Comparison of ENCODE assay signal across 15 mouse cellular contexts in the genomic region with DNA sequence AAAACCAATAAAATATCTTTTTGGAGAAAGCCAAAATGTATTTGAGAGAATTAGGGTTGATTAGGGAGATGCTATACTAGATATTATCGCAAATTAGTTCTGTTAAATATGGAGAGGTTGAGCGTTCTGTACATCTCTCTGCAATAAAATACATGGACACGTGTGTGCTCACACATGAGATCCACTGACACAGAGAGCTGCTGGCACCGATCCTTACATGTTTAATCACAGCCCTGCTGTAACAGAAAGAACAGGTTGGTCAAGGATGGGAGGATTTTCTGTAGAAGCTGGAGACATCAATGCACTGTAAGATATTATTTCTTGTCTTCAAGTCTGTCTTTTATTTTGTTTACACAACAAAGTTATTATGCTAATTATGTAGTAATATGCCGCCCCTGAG.
DNase-seq lines count a peak whose midpoint lies in the region; ATAC-seq and TF ChIP-seq lines count a peak whose summit lies in the region.
"Had no signal": no experiment of that assay in that cellular context is flagged by ENCODE, and none has a peak within 500 bp of the region (broad histone marks: within the 10 kb centered on the region; RNA-seq: fewer than 3 reads in every experiment).

No protein-coding gene starts in this region.

- no peak overlapping the region for H3K9ac ChIP-seq in hindbrain, embryonic 11.5 days (ENCODE audit: low read depth, low read length)
- peak overlapping the region; percentile 18; the same call in 1 of the 2 replicates for H3K9ac ChIP-seq in hindbrain, embryonic 14.5 days
- no peak overlapping the region for H3K9ac ChIP-seq in hindbrain, embryonic 16.5 days (ENCODE audit: low read depth, low read length)
- H3K9ac ChIP-seq in midbrain, postnatal 0 days (replicated peaks; ENCODE audit: low read length, poor library complexity, severe bottlenecking), result no peak overlapping the region
- H3K9ac ChIP-seq: embryonic facial prominence, embryonic 15.5 days; kidney, embryonic 15.5 days; limb, embryonic 13.5 days; liver, embryonic 12.5 days had no signal

- H3K4me3 ChIP-seq in hindbrain, embryonic 10.5 days, result no peak overlapping the region
- no peak overlapping the region for H3K4me3 ChIP-seq in hindbrain, embryonic 11.5 days (ENCODE audit: low read depth, low read length)
- H3K4me3 ChIP-seq in hindbrain, embryonic 14.5 days (replicated peaks; ENCODE audit: low read length), result no peak overlapping the region
- no peak overlapping the region for H3K4me3 ChIP-seq in hindbrain, embryonic 16.5 days (ENCODE audit: low read length)
- H3K4me3 ChIP-seq in midbrain, postnatal 0 days (ENCODE audit: low read depth, low read length), result no peak overlapping the region
- H3K4me3 ChIP-seq: kidney, embryonic 15.5 days; liver, embryonic 12.5 days had no signal

- TF ChIP-seq CTCF in midbrain, postnatal 0 days (IDR thresholded peaks at IDR 0.05), result no peak

- no peak for DNase-seq in hindbrain, embryonic 10.5 days (ENCODE audit: low spot score)
- DNase-seq in hindbrain, embryonic 11.5 days (ENCODE audit: low spot score), result no peak
- no peak for DNase-seq in hindbrain, embryonic 14.5 days (ENCODE audit: low spot score)
- DNase-seq in midbrain, postnatal 0 days (ENCODE audit: low spot score), result no peak
- no peak for DNase-seq in heart, adult 8-10 months (ENCODE audit: low spot score)
- no peak for DNase-seq in testis, postnatal 10 days (ENCODE audit: low spot score)
- DNase-seq: lung, adult 18-20 months; thymus, postnatal 36 days had no signal

- H3K36me3 ChIP-seq in hindbrain, embryonic 10.5 days, result no peaks in the 10 kb centered on the region
- no peaks in the 10 kb centered on the region for H3K36me3 ChIP-seq in hindbrain, embryonic 11.5 days (ENCODE audit: control insufficient read depth, insufficient read depth, low read length)
- H3K36me3 ChIP-seq in hindbrain, embryonic 14.5 days (replicated peaks; ENCODE audit: control insufficient read depth, insufficient read depth), result no peaks in the 10 kb centered on the region
- H3K36me3 ChIP-seq in hindbrain, embryonic 16.5 days (ENCODE audit: control insufficient read depth, insufficient read depth, low read length), result no peaks in the 10 kb centered on the region
- no peaks in the 10 kb centered on the region for H3K36me3 ChIP-seq in midbrain, postnatal 0 days (ENCODE audit: insufficient read depth, low read length)
- H3K36me3 ChIP-seq: embryonic facial prominence, embryonic 15.5 days; heart, embryonic 10.5 days; kidney, embryonic 15.5 days; limb, embryonic 13.5 days; liver, embryonic 12.5 days had no signal

- H3K4me1 ChIP-seq in hindbrain, embryonic 10.5 days (replicated peaks), result peaks cover 29% of the 10 kb centered on the region
- no peaks in the 10 kb centered on the region for H3K4me1 ChIP-seq in hindbrain, embryonic 11.5 days (replicated peaks; ENCODE audit: control insufficient read depth, insufficient read depth, low read length)
- peaks cover 42% of the 10 kb centered on the region for H3K4me1 ChIP-seq in hindbrain, embryonic 14.5 days (replicated peaks; ENCODE audit: control insufficient read depth, insufficient read depth, low read length)
- 0 out of 2 replicates have a peak, but pooled peaks cover 2% of the 10 kb centered on the region for H3K4me1 ChIP-seq in hindbrain, embryonic 16.5 days (ENCODE audit: control insufficient read depth, insufficient read depth, low read depth, low read length)
- H3K4me1 ChIP-seq in midbrain, postnatal 0 days (ENCODE audit: insufficient read depth, low read length), result no peaks in the 10 kb centered on the region
- H3K4me1 ChIP-seq: embryonic facial prominence, embryonic 15.5 days; liver, embryonic 12.5 days had no signal

- no peak for ATAC-seq in hindbrain, embryonic 11.5 days (ENCODE audit: low FRiP score)
- 0 out of 2 replicates have a peak, but pooled peaks have one; percentile 22 for ATAC-seq in hindbrain, embryonic 14.5 days (ENCODE audit: low FRiP score)
- 0 out of 2 replicates have a peak, but pooled peaks have one; percentile 9 for ATAC-seq in hindbrain, embryonic 16.5 days
- ATAC-seq in midbrain, postnatal 0 days (ENCODE audit: low FRiP score), result no peak
- ATAC-seq: liver, embryonic 12.5 days had no signal

- 78% methylated on average over 5 of the region's 5 CpGs for WGBS in hindbrain, embryonic 10.5 days
- WGBS in hindbrain, embryonic 11.5 days, result 76% methylated on average over 5 of the region's 5 CpGs
- 49% methylated on average over 5 of the region's 5 CpGs for WGBS in hindbrain, embryonic 14.5 days
- 40% methylated on average over 5 of the region's 5 CpGs for WGBS in hindbrain, embryonic 16.5 days
- 43% methylated on average over 5 of the region's 5 CpGs for WGBS in midbrain, postnatal 0 days

- 0 out of 2 replicates have a peak overlapping the region, but pooled peaks have one; percentile 23 for H3K27ac ChIP-seq in hindbrain, embryonic 10.5 days
- H3K27ac ChIP-seq in hindbrain, embryonic 11.5 days (ENCODE audit: low read depth, low read length), result no peak overlapping the region
- H3K27ac ChIP-seq in hindbrain, embryonic 14.5 days, result peak overlapping the region; percentile 86
- no peak overlapping the region for H3K27ac ChIP-seq in hindbrain, embryonic 16.5 days (ENCODE audit: low read depth, low read length)
- H3K27ac ChIP-seq in midbrain, postnatal 0 days (ENCODE audit: low read depth, low read length), result peak overlapping the region; percentile 70
- H3K27ac ChIP-seq: embryonic facial prominence, embryonic 15.5 days; gastrocnemius, adult 2 months; heart, embryonic 10.5 days; kidney, embryonic 15.5 days; liver, embryonic 12.5 days had no signal

- H3K9me3 ChIP-seq in hindbrain, embryonic 10.5 days, result no peaks in the 10 kb centered on the region
- H3K9me3 ChIP-seq in hindbrain, embryonic 11.5 days (ENCODE audit: control insufficient read depth, low read length), result no peaks in the 10 kb centered on the region
- H3K9me3 ChIP-seq in hindbrain, embryonic 14.5 days (ENCODE audit: control insufficient read depth, low read length), result no peaks in the 10 kb centered on the region
- H3K9me3 ChIP-seq in hindbrain, embryonic 16.5 days (ENCODE audit: control insufficient read depth, low read length), result no peaks in the 10 kb centered on the region
- no peaks in the 10 kb centered on the region for H3K9me3 ChIP-seq in midbrain, postnatal 0 days (ENCODE audit: low read length)
- H3K9me3 ChIP-seq: embryonic facial prominence, embryonic 15.5 days; heart, embryonic 10.5 days; kidney, embryonic 15.5 days; limb, embryonic 13.5 days; liver, embryonic 12.5 days had no signal

- H3K27me3 ChIP-seq in hindbrain, embryonic 10.5 days (ENCODE audit: insufficient read depth, poor library complexity, severe bottlenecking), result no peaks in the 10 kb centered on the region
- H3K27me3 ChIP-seq in hindbrain, embryonic 11.5 days (ENCODE audit: control insufficient read depth, insufficient read depth, low read length), result no peaks in the 10 kb centered on the region
- H3K27me3 ChIP-seq in hindbrain, embryonic 14.5 days (ENCODE audit: control insufficient read depth, insufficient read depth, low read length), result no peaks in the 10 kb centered on the region
- no peaks in the 10 kb centered on the region for H3K27me3 ChIP-seq in hindbrain, embryonic 16.5 days (replicated peaks; ENCODE audit: control insufficient read depth, insufficient read depth, low read length)
- H3K27me3 ChIP-seq in midbrain, postnatal 0 days (ENCODE audit: insufficient read depth, low read length), result no peaks in the 10 kb centered on the region
- H3K27me3 ChIP-seq: embryonic facial prominence, embryonic 15.5 days; kidney, embryonic 15.5 days; limb, embryonic 13.5 days; liver, embryonic 12.5 days had no signal

- no peak overlapping the region for H3K4me2 ChIP-seq in hindbrain, embryonic 11.5 days (replicated peaks; ENCODE audit: low read depth, low read length)
- H3K4me2 ChIP-seq in hindbrain, embryonic 14.5 days (replicated peaks), result no peak overlapping the region
- no peak overlapping the region for H3K4me2 ChIP-seq in hindbrain, embryonic 16.5 days (ENCODE audit: low read length)
- H3K4me2 ChIP-seq in midbrain, postnatal 0 days (ENCODE audit: low read depth, low read length, poor library complexity, severe bottlenecking), result no peak overlapping the region
- H3K4me2 ChIP-seq: liver, embryonic 12.5 days had no signal

Comparison
In these comparisons a context has a peak if more than half of its experiments do, and no peak if none do; other contexts are left out.
1. H3K27ac ChIP-seq: peak in hindbrain, embryonic 10.5 days (single experiment), hindbrain, embryonic 14.5 days (single experiment) and midbrain, postnatal 0 days (single experiment); none in hindbrain, embryonic 11.5 days (single experiment) and hindbrain, embryonic 16.5 days (single experiment).
2. ATAC-seq: peak in hindbrain, embryonic 14.5 days (single experiment) and hindbrain, embryonic 16.5 days (single experiment); none in hindbrain, embryonic 11.5 days (single experiment) and midbrain, postnatal 0 days (single experiment).